Mouse (Mus musculus) ES-E14 (cell line): ENCODE data around the gene C2cd2.

ENCODE experiments used
- CHD2 ChIP-seq: IDR thresholded peaks from 2 replicates; pipeline ENCODE4 v1.6.1; 2014; ENCODE audit warnings: mild to moderate bottlenecking, low read depth, low read length, inconsistent platforms
- HCFC1 ChIP-seq: IDR thresholded peaks from 2 replicates; pipeline ENCODE4 v1.6.1; 2012; ENCODE audit warnings: low read length, inconsistent platforms, borderline replicate concordance; ENCODE audit not compliant: insufficient read depth
- ZC3H11A ChIP-seq: IDR thresholded peaks from 2 replicates; pipeline ENCODE4 v1.6.1; 2012; ENCODE audit warnings: low read depth, mild to moderate bottlenecking, inconsistent platforms, low read length, borderline replicate concordance

DNA sequence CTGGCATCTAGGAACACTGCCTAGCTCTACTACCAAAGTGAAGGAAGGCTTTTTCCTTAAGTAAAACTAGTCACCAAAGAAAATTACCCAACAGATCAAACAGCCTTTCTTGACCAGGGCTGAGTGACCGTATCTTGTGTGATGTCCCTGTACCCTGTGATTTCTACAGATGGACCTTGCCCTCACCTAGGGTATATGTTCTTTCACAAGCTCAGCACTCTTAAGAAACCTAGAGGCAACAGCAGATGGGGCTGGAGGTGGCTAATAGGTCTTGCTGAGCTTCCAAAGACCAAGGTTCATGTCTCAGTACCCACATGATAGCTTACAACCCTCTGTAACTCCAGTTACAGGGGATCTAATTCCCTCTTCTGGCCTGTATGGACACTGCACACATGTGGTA is 134.2 kb downstream of the C2cd2 start:
- no peak for TF ChIP-seq CHD2
- TF ChIP-seq ZC3H11A = no peak
- TF ChIP-seq HCFC1 = no peak
